Mouse (Mus musculus): ENCODE measurements around the gene Col25a1.

GRCm38 (mm10) chr3:130147827-130148226, 16.5 kb downstream of the Col25a1 start:
- TF ChIP-seq CTCF (IDR thresholded peaks at IDR 0.05; ENCODE audit: extremely low read depth, insufficient read depth, low read length) (no peak), POLR2A (IDR thresholded peaks at IDR 0.05; ENCODE audit: extremely low read depth, insufficient read depth, low read length) (no peak)
